Mouse (Mus musculus): ENCODE data around the gene Ilf3.

Gene Ilf3

DNA sequence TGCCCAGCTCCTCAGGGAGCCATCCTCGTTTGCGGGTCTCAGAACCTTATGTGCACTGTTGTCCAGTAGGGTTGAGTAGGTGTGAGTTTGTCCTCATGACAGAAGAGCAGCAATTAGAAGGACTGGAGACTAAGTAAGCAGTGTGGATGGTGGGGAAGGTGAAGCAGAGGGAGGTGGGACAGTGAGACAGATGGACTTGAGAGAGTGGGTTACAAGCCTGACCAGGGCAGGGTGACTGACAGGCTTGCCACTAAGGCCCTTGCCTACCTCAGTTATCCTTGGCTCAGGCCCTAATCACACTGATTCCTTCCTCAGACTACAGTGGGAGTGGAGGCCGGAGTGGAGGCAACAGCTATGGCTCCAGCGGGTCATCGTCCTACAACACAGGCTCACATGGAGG is 36.1 kb downstream of the Ilf3 start:
- no peak for DNase-seq (ENCODE audit: low read depth)

DNA sequence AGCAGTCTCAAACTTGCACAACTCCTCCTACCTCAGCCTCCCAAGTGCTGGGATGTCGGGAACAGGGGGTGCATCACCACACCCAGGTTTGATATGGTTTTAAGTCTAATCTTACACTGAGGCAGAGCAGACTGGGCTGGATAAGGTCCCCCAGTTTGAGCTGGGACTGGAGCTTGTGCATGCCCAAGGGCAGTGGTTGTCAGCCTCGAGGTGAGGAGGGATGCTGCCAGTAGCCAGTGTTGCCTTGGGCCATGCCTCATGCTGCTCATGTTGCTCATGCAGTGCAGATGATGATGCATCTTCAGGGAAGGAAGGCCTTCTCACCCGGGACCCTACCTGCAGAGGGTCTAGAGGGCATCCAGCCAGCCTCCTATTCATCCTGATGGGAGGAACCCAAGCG is 37.9 kb downstream of the Ilf3 start:
- DNase-seq (ENCODE audit: low read depth): no peak

DNA sequence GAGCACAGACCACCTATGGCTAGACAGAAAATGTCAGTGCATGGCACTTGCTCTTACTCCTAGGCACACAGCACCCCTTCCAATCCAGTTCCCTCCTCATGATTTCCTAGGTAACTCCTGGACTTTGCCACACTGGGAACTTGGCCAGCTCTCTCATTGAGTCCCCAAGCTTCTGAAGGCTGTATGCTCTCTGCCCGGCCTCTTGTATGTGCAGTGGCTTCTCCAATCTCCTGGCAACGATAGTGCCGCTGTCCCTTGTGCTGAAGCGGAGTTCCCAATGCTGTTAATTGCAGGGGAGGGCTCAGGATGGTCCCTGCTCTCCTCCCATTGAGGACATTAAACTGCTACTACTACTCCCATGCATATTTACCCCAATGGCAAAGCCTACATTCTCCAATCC is 40.3 kb downstream of the Ilf3 start:
- DNase-seq (ENCODE audit: low read depth): peak; percentile 28

DNA sequence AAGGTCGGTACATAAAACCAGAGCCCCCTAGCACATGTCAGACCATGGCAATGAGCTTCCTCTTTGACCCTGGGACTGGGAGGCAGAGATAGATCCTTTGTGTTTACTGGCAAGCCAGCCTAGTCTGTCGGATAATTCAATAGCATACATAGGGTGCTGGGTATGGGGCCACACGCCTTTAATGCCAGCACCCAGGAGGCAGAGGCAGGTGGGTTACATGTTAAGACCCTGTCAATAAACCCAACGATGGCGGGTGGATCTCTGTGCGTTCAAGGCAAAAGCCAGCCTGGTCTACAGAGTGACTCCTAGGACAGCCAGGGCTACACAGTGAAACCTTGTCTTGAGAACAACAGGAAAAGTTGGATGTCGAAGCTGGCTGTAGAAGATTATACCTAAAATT is 41.0 kb downstream of the Ilf3 start:
- no peak for DNase-seq (ENCODE audit: low read depth)

DNA sequence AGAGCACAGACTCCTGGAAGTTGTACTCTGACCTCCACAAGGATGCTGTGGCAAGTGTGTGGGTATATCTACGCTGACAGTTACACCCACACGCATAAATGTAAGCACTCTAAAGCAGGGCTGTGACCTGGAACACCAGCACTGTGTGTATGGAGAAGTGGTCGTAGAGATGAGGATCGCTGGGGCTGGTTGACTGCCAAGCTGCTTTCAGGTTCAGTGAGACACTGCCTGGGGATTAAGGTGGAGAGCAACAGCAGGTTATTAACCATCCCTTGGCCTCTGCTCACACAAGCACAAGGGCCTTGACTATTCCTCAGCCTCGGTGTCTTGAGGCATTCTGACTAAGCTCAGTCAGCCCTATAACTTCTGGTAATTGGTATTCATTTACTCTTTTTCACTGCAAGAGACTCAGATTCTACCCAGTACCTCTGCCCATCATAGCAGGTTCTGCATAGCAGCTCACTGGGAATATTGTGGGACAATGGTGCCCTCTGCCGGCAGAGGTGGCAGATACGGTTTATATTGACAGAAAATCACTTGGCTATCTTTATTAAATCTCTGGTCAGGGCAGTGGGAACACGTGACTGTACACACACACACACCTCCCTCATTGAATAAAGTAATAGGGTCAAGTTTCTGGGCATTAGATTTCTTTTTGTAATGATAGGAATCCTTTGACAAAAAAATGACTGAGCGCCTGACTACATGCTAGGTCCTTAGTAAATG is 42.1 kb downstream of the Ilf3 start:
- DNase-seq (ENCODE audit: low read depth): peak; percentile 87

DNA sequence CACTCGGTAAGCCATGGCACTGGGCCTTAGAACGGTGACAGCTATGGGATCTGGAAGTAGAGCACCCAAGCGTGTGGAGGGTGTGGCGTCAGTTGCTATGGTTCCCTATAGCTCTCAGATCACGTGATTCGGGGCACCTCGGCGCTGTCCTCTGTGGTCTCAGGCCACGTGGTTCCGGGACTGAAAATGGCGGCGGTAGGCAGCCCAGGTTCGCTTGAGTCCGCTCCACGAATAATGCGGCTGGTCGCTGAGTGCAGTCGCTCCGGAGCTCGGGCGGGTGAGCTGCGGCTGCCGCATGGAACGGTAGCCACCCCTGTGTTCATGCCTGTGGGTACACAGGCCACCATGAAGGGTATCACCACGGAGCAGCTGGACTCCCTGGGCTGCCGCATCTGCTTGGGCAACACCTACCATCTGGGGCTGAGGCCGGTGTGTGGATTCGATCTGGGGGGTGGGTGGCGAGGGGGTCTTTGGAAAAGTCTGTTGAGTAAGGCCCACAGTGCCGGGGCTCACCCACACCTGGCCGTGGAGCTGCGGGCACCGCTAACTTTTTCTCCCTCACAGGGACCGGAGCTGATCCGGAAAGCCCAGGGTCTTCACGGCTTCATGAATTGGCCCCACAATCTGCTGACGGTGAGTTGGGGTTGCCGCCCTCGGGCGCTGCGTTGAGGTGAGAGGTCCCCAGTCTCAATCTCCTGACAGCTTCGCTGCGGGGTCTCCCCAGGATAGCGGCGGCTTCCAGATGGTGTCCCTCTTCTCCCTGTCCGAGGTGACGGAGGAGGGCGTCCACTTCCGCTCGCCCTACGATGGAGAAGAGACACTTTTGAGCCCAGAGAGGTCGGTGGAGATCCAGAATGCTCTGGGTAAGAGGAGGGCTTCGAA is 44.2 kb downstream of the Ilf3 start, which contains the start of gene Qtrt1:
Qtrt1 (plus strand) TSS at position 169 of the 882 bp plus-strand sequence.
- peak; percentile 96 for DNase-seq (ENCODE audit: low read depth)

DNA sequence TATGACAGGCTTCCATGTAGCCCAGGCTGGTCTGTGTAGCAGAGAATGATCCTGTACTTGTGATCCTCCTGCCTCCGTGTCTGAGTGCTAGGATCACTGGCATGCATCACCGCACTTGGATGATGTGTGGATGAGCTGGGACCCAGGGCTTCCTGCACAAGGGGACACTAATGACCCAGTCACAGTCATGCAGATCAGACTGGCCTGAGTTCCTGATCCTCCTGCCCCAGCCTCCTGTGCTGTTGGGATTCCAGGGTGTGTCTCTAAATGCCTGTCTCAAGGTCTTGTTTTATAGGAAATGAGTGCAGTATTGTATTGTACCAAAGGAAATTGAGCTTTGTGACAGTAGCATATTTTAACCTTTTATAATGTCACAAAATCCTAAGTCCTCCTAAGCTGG is 50.2 kb downstream of the Ilf3 start:
- DNase-seq (ENCODE audit: low read depth): no peak

DNA sequence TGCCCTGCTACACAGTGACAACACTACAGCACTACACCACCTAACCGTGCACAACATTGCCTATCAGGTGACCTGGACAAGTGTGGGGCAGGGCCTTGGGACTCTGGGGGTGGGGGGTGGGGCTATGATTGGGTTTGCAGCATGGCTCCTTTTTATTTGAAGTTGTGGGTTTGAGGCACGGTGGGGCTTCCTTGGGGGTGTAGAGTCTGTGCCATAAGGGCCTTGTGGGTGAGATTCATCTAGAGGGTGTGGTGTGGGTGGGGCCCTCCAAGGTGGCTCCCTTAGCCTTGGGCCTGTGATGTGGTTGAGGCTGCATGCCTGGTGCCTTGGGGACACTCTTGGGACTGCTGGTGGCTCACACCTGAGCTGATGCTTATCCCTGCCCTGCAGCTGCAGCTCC is 52.0 kb downstream of the Ilf3 start:
- DNase-seq (ENCODE audit: low read depth): no peak

DNA sequence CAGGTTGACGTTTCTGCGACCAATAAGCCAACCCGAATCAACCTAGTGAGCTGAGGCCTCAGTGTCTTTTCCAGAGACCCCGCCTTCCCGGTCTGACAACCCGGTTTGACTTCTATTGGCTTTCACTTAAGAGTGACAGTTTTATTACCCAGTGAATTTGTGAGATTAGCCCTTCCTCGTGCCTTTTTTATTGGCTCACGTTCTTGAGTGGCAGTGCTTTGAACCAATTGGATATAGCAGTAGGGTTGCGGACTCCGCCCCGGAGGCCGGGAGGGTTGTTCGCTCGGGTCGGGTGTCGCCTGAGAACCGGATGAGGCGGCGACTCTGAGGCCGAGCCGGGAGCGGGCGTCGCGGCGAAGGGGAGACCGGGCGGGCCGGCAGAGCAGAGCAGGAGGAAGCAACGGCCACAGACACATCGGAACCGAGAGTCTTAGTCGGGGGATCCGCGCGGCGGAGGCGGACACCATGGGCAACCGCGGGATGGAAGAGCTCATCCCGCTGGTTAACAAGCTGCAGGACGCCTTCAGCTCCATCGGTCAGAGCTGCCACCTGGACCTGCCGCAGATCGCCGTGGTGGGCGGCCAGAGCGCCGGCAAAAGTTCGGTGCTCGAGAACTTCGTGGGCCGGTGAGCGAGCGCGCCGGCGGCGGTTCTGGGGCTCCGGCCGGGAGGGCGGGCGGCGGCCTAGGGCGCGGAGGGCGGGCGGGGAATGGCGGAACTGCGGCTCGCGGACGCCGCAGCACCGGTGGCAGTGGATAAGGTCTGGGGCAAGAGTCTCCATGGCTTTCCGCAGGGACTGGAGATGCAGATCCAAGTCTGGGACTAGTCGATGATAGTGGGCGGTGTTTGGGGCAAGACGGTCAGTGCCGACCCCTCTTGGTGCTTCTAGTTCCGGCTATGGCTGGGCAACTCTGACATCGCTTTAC is 57.2 kb downstream of the Ilf3 start, which contains the start of gene Dnm2:
Dnm2 (plus strand) TSS at position 278 of the 925 bp plus-strand sequence.
- peak; percentile 100 for DNase-seq (ENCODE audit: low read depth)

DNA sequence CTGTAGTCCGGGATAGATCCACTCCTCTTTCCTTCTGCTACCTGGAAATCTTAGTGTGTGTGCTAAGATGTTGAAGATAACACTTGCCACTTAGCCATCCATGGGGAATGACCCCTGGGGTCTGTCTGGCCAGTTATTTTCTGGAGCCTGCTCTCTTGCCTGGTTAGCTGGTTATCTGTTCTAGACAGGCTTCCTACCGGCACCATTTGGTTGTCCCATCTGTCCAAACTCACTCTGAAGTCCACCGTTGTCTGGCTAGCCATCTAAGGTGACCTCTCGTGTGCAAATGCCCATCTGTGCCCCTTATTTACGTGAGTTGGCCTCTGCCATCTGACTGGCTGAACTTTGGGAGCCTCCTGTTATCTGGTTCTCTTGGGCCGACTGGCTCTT is 57.9 kb downstream of the Ilf3 start:
- peak; percentile 32 for DNase-seq (ENCODE audit: low read depth)

DNA sequence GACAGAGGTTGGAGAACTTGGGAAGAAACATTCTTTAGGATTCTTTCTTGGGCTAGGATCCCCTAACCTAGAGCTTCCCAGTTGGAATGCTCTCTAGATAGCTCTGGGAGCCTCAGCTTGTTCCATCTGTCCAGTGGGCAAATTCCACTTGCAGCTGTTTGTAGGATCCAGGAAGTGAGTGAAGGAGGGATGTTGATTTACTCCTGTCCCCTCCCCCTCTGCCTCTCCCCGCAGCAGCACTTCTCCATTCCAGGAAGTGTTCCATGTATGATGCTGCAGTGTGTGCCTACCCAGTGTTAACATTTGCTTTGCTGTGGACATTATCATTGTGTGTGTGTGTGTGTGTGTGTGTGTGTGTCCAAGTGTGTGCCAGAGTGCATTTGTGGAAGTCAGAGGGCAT is 58.3 kb downstream of the Ilf3 start:
- DNase-seq (ENCODE audit: low read depth): peak; percentile 62

DNA sequence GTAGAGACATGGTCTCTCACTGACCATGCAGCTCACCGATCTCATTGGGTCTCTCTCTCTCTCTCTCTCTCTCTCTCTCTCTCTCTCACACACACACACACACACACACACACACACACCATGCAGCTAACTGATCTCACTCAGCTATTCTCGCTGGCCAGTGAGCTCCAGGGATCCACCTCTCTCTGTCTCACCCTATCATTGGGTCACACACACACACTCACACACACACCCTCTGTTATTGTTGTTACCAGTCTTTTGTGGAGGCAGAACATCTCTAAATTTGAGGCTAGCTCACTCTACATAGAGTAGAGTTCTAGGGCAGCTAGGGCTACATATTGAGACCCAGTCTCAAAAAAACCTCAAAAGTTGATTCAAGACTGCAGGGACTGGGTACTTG is 58.9 kb downstream of the Ilf3 start:
- DNase-seq (ENCODE audit: low read depth): no peak

DNA sequence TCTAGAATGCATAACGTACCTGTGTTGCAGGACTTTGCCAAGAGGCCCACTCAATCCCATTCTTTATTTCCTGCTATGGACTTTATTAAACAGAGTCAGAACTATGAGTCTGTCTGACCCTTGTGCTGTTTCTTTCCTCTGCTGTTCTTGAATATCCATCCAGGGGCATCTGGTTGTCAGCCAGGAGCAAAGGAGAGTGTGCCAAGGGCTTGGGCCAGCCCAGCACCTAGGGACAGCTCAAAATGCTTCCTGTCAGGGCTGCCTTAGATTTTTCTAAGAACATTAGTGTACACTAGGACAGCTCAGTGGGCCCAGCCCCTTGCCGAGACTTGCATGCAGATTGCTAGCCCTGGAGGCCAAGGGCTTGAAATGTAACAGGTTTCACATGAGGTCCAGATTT is 60.1 kb downstream of the Ilf3 start:
- DNase-seq (ENCODE audit: low read depth): no peak

DNA sequence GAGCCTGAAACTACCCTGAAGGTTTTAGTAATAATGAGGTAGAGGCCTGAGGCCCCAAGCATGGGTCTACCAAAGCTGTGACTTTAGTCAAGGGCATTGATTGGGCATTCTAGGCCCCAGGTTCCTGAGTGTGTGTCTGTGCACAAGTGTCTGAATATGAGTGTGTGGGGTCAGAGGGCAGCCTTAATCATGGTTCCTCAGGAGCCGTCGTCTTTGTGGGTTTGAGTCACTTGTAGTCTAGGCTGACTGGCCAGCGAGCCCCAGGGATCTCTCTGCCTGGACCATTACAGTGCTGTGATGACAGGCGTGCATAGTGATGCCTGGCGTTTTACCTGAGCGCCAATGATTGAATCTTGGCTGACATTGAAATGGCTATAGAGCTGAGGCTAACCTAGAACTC is 60.5 kb downstream of the Ilf3 start:
- DNase-seq (ENCODE audit: low read depth): no peak

DNA sequence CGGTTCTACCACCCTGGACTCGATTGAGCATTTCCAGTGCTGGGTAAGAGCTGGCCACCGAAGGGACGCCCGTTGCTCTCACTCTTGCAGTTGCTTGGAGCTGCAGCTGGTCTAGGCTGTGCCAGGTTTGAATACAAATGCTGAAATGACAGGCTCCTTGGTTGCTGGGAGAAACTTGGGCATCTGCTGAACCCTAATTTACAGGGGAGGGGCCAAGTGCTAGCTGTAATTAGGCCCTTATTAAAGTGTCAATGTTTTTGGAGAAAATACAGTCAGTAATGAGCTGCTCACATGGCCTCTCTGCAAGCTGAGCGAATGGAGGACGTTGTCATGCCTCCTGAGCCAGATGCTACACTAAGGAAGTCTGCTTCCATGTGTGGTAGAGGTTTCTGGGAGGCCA is 63.1 kb downstream of the Ilf3 start:
- DNase-seq (ENCODE audit: low read depth): no peak

DNA sequence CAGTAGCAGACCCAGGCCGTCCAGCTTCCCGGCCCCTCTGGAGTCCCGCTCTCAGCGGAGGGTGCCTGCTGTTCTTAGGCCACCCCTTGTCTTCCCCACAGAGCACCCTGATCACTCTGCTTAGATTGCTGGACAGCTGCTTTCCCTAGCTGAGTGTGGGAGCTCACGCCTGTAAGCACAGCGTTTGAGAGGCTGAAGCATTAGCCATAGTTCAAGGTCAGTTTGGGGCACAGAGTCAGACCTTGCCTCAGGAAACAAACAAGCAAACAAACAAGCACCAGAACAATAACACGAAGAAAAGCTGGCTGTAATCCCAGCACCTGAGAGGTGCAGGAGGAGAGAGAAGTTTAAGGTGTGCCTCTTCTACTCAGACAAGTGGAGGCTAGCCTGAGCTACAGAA is 64.4 kb downstream of the Ilf3 start:
- no peak for DNase-seq (ENCODE audit: low read depth)

DNA sequence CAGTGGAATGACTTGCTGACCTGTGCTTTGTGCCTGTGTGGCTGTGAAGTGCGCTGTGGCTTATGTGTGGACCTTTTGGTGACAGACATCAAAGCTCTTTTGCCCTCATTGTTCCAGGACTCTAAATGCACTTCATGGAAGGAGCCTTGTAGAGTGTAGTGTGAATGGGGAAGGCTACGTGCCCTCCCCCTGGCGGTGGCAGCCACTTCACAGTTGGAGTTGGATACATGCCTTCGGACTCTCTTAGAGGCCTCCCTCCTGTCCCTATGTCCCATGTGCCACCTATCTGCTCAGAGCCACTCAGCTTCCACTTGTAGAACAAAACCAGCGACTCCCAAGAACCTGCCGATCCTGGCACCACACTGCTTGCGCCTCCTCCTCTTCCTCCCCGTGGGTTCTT is 66.1 kb downstream of the Ilf3 start:
- no peak for DNase-seq (ENCODE audit: low read depth)

DNA sequence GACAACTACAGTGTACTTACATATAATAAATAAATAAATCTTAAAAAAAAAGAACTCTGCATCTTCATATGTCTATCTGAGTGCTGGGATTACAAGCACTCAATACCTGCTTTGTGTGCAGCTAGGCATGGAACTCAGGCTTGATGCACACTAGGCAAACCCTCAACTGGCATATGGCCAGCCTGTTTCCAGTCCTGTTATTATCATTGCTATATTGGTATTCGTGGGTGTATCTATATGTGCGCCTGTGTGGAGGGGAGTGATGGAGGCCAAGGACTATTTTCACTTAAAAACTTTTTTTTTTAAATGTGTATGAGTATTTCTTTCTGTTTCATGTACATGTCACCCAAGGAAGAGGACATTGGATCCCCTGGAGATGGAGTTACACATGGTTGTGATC is 66.7 kb downstream of the Ilf3 start:
- DNase-seq (ENCODE audit: low read depth): no peak

DNA sequence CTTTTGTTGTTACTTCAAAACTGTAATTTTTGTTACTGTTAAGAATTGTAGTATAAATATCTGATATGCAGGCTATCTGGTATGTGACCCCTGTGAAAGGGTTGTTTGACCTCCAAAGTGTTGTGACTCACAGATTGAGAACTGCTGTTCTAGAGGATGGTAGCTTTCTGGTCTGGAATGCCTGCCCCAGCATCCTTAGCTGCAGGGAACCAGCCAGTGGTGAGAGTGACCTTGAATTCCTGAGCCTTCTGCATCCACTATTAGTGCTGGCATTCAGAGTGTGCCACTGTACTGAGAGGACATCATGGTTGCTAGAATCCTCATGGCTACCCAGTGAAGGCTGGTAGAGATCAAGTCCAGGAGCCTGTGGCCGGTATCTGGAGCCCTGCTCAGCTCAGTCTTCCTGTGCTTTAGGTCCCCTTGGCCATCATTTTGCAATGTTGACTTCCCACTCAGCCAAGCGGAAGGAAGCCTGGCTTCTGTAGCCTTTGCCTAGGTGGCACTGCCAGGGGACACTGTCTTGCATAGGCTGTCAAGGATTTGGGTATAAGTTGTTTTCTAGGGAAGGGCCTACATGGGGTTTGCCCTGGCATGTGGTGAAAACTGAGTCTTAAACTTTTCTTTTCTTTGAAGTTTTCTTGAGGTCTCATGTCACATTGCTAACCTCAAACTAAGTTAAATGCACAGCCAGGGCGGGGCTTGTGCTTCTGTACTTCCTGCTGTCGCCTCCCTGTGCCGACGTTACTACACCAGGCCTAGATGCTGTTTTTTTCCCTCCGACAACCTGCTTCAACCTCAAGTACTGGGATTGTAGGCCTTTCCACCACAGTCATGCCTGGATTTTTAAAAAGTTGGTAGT is 68.3 kb downstream of the Ilf3 start:
- DNase-seq (ENCODE audit: low read depth): peak; percentile 84

DNA sequence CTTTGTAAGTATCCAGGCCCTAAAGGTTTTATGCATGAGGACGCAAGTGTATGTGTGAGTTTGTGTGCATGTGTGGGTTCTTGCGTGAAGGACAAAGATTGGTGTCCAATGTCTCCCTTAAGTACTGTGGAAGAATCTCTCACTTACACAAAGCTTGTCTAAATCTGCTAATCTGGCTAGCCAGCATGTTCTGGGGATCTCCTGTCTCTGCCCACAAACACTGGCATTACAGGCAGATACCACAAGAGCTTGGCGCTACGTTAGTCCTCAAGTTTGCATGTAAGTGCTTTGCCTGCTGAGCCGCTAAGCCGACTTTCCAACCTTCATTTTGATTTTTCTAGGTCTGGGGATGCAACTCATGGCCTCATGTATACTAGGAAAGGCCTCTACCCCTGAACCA is 69.9 kb downstream of the Ilf3 start:
- DNase-seq (ENCODE audit: low read depth): peak; percentile 49

DNA sequence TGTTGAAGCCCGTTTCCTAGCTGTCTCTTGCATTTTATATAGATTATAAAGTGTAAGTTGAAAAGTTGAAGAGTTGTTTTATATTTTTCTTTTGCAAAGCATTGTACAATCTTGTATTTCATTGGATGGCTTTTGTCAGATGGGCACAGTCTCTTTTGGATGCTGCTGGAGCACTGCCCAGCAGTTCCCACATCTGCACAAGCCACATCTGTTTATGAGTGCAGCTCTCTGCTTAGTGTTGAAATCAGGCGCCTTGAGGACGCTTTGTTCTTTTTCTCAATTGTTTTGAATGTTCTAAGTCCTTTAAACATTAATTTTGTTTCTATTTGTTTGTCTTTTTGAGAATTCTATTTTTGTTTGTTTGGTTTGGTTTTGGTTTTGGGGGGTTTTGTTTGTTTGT is 70.5 kb downstream of the Ilf3 start:
- no peak for DNase-seq (ENCODE audit: low read depth)
